Mouse (Mus musculus) liver, embryonic 13.5 days (tissue): ENCODE measurements around the gene Pagr1b. TPM values are rescaled to one million over a fixed set of nuclear protein-coding genes. Genes with fewer than 3 reads are reported as not detected.

Experiments used
- ATAC-seq: fragments of 200-750 bp; cut with Nextera tagmentation; 2 replicates; pipeline ENCODE4 v1.8.0; 2017; ENCODE audit warnings: low read depth, mild to moderate bottlenecking, moderate number of reproducible peaks, moderate library complexity
- DNase-seq: peaks from one replicate; pipeline ENCODE4 v3.0.0; 2022
- H3K27ac ChIP-seq: fragments of 300-500 bp; sonication (generic); 2 replicates; pipeline ENCODE4 v1.5.1; 2015; ENCODE audit warnings: moderate library complexity, mild to moderate bottlenecking, inconsistent platforms
- H3K27me3 ChIP-seq: fragments of 300-500 bp; sonication (generic); 2 replicates; pipeline ENCODE4 v1.6.1; 2015; ENCODE audit warnings: mild to moderate bottlenecking, inconsistent platforms
- H3K36me3 ChIP-seq: fragments of 300-500 bp; sonication (generic); 2 replicates; pipeline ENCODE4 v1.6.1; 2015; ENCODE audit warnings: mild to moderate bottlenecking, inconsistent platforms
- H3K4me1 ChIP-seq: fragments of 300-500 bp; sonication (generic); replicated peaks from 2 replicates; pipeline ENCODE4 v1.6.1; 2015; ENCODE audit warnings: inconsistent platforms
- H3K4me2 ChIP-seq: fragments of 300-500 bp; sonication (generic); 2 replicates; pipeline ENCODE4 v1.6.1; 2015; ENCODE audit warnings: inconsistent platforms, mild to moderate bottlenecking, moderate library complexity
- H3K4me3 ChIP-seq: fragments of 300-500 bp; sonication (generic); replicated peaks from 2 replicates; pipeline ENCODE4 v1.5.1; 2015; ENCODE audit warnings: mild to moderate bottlenecking, inconsistent platforms
- H3K9ac ChIP-seq: fragments of 300-500 bp; sonication (generic); 2 replicates; pipeline ENCODE4 v1.6.1; 2015; ENCODE audit warnings: mild to moderate bottlenecking, inconsistent platforms
- H3K9me3 ChIP-seq: fragments of 300-500 bp; sonication (generic); replicated peaks from 2 replicates; pipeline ENCODE4 v1.6.1; 2016; ENCODE audit warnings: inconsistent platforms
- WGBS: fragments of 180-500 bp; shearing (Covaris S2); methylation state at CpG from one replicate; pipeline ENCODE4 v1.1.7; 2015; ENCODE audit not compliant: insufficient replicate concordance; 5-methylcytosine and 5-hydroxymethylcytosine counted together
- polyA plus RNA-seq: library from polyadenylated mRNA; unstranded; fragments of >200 nt; fragmentation: Nextera tagmentation; extraction: Ambion mirVana; gene quantifications from 2 replicates; pipeline ENCODE4 v1.2.1, GENCODE M21; 2015

The Pagr1b gene
- polyA plus RNA-seq, 1 experiment from 2014 or later, result 0.27 TPM

DNA sequence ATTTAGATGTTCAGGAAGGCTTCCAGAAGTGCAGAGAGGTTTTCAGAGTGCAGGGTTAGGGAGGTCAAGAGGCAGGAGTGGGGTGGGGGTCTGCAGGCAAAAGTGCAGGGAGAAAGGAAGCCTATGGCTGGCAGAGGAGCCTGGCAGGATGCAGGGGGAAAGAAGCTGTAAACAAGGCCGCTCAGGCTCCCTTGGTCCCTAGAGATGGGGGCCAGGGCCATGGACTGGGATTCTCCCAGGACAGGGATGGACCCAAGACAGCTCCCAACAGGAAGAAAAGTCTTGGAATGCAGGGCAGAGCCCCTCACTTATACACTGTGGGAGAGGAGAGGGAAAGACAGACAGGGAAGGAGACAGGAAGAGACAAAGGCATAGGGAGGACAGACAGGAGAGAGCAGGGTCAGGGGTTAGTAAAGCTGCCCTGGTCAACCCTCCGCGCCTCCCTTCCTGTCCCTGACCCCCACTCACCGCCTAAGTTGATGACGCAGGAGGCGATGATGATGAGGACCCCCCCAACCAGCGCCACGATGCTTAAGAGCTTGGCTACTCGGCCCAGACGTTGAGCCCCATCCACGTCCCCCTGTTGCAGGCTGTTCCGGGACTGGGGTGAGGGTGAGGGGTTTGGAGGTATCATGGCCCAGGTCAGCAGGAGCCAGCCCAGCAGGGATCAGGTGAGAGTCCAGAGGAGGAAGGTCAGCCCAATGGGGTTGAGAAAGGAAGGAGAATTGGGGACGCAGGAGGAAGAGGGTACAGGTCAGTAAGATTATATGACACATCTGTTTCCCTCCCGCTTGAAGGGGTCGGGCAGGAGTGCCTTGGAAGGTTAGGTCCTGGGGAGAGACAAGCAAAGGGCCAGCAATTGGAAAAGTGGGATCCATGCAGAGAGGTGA is 2.4 kb upstream of the Pagr1b start:
- peak overlapping the region; percentile 48; the same call in 1 of the 2 replicates for H3K9ac ChIP-seq
- H3K4me3 ChIP-seq, result no peak overlapping the region
- no peaks in the 10 kb centered on the region for H3K9me3 ChIP-seq
- H3K4me2 ChIP-seq, result 0 out of 2 replicates have a peak overlapping the region, but pooled peaks have one; percentile 19
- H3K4me1 ChIP-seq, result peaks cover 85% of the 10 kb centered on the region
- DNase-seq (no peak), ATAC-seq (no peak)
- H3K36me3 ChIP-seq, result peaks cover 34% of the 10 kb centered on the region
- H3K27me3 ChIP-seq, result no peaks in the 10 kb centered on the region
- peak overlapping the region; percentile 56 for H3K27ac ChIP-seq
- WGBS, result 79% methylated on average over 15 of the region's 15 CpGs

DNA sequence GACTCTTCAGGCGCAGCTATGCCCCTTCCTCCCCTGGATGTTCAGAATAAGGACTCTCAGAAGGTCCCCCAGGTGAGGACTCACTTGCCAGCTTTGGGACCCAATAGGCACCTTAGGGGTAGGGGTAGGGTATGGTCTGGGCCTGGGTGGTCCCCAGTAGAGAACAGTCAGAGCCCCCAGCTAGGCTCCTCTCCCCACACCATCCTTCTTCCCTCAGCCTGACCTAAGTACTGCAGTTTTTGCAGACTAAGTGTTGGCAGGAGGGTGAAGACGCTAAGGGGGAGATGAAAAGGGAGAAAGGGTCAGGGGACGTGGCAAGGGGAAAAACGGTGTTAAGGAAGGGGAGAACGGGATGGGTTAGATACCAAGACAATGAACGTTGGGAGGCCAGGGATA is 1.7 kb upstream of the Pagr1b start:
- no peak overlapping the region for H3K4me3 ChIP-seq
- 0 out of 2 replicates have a peak overlapping the region, but pooled peaks have one; percentile 19 for H3K4me2 ChIP-seq
- no peaks in the 10 kb centered on the region for H3K27me3 ChIP-seq
- peaks cover 34% of the 10 kb centered on the region for H3K36me3 ChIP-seq
- peak overlapping the region; percentile 56 for H3K27ac ChIP-seq
- WGBS, result 57% methylated on average over 6 of the region's 6 CpGs
- H3K9ac ChIP-seq, result peak overlapping the region; percentile 48; the same call in 1 of the 2 replicates
- H3K4me1 ChIP-seq, result peaks cover 85% of the 10 kb centered on the region
- ATAC-seq (no peak), DNase-seq (no peak)
- H3K9me3 ChIP-seq, result no peaks in the 10 kb centered on the region

DNA sequence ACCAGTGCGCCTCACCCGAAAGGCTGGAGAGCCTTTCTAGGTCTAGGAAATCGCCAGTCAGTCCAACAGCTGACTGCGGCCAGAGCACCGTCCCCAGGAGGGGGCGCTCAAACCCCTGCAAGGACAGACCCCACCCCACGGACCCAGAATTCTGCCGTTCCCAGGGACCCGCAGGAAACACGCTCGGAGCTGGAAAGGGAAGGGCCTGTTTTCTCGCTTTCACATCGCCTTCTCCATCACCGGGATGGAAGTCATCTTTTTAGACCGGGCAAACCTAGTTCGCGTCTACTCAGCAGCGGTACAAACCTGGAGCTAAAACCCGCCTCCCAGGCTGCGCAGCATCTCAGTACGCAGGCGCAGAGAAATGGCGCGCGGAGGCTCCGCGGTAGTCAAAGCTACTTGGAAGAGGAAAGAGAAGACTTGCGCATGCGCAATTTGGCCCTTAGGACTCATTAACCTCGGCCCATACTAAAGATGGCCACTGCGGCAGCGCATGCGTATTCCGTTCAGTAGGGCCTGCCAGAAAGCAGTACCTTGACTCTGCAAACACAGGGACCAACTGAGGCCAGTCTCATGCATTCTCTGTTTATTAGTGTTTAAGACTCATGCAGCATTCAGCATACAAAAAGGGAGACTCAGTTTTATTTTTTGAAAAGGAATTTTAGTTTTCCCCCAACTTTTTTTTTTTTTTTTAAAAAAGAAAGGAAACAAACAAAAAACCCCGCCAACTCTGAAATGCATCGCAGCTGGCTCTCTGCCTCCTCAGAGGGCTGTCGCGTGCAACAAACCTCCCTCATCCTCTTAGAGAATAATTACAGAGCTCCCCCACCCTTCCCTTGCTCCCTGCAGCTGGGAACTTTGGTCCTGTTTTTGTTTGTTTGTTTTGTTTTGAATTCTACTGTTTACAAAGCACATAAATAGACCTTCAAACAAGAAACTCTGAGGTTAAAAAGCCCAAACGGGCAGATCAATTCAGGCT is 976 bp upstream of the Pagr1b start, which contains the start of gene Pagr1a:
Gene Pagr1a (minus strand): TSS at position 382 of the 979 bp plus-strand sequence.
- ATAC-seq (peak; percentile 81), DNase-seq (peak; percentile 97)
- WGBS, result 5% methylated on average over 39 of the region's 39 CpGs
- Histone ChIP-seq H3K27me3 (no peaks in the 10 kb centered on the region), H3K9ac (peak within 1 kb of the TSS; percentile 94), H3K4me1 (peaks cover 84% of the 10 kb centered on the region), H3K36me3 (peaks cover 32% of the 10 kb centered on the region), H3K27ac (peak within 1 kb of the TSS; percentile 93), H3K4me2 (peak within 1 kb of the TSS; percentile 95), H3K9me3 (no peaks in the 10 kb centered on the region), H3K4me3 (peak within 1 kb of the TSS; percentile 86)

DNA sequence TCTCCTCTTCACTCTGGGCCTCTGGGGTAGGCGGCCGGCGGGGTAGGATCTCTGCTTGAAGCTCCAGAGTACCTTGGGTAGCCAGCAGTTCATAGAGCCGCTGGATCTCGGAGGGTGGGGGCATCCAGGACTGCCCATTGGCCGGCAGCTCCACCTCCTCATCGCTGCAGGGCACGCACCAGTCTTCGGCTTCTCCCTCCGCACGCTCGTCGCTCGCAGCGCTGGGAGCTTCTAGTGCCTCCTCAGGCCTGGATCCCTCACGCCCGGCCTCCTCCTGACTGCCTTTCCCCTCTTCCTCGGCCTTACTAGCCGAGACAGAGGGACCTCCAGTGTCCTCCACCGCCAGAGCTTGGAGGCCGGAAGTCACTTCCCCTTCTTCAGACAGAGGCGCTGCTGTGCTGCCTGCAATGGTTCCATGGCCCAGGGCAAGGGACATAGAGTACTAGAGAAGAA is 228 bp upstream of the Pagr1b start:
- Histone ChIP-seq H3K9me3 (no peaks in the 10 kb centered on the region), H3K4me1 (peaks cover 83% of the 10 kb centered on the region), H3K36me3 (peaks cover 24% of the 10 kb centered on the region), H3K9ac (peak overlapping the region; percentile 94), H3K4me3 (peak overlapping the region; percentile 86), H3K4me2 (peak overlapping the region; percentile 95), H3K27ac (peak overlapping the region; percentile 93), H3K27me3 (no peaks in the 10 kb centered on the region)
- peak; percentile 66 for DNase-seq
- peak; percentile 69 for ATAC-seq
- 0% methylated on average over 22 of the region's 22 CpGs for WGBS

DNA sequence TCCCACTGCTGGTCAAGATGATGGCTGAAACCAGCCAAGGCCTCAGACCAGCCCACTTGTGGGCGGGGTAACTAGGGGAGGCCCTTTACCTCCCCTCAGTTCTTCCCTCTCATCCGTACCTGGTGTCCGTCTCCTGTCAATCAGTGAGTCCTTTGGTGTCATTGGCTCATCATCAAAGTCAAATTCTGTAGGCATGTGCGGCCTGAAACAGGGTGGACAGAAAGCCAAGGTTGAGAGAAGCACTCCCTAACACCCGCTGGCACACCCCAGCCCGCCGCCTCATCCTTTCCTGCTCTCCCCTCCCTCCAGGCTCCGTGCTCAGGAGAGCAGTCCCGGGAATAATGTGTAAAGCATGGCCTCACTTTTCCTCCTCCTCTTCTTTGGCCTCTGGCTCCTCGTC is 203 bp downstream of the Pagr1b start:
- H3K4me1 ChIP-seq, result peaks cover 82% of the 10 kb centered on the region

DNA sequence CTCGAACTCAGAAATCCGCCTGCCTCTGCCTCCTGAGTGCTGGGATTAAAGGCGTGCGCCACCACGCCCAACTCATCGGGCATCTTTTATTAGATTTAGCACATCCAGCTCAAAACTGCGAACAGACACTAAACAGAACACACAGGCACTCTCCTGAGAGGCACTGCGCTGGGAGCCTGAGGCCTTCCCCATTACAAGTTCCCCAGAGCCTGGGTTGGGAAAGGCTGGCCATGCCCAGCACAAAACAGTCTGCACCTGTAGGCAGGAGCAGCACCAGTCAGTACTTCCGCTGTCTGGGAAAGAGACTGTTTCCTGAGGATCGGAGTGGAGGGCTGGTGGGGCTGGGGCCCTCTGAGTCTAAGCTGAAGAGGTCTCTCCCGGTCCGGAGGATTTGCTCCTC is 1.3 kb downstream of the Pagr1b start:
- no peak for ATAC-seq
- no peaks in the 10 kb centered on the region for H3K27me3 ChIP-seq
- peak overlapping the region; percentile 95 for H3K4me2 ChIP-seq
- H3K27ac ChIP-seq, result peak overlapping the region; percentile 93
- H3K9ac ChIP-seq, result peak overlapping the region; percentile 94
- no peak for DNase-seq
- H3K9me3 ChIP-seq, result no peaks in the 10 kb centered on the region
- H3K4me3 ChIP-seq, result peak overlapping the region; percentile 86; the same call in 1 of the 2 replicates
- peaks cover 81% of the 10 kb centered on the region for H3K4me1 ChIP-seq
- H3K36me3 ChIP-seq, result peaks cover 24% of the 10 kb centered on the region
- 86% methylated on average over 12 of the region's 12 CpGs for WGBS

More for the DNA sequence above, 203 bp downstream of the Pagr1b start:
- peak overlapping the region; percentile 86 for H3K4me3 ChIP-seq
- peak; percentile 66 for DNase-seq
- peaks cover 24% of the 10 kb centered on the region for H3K36me3 ChIP-seq
- peak; percentile 52 for ATAC-seq
- WGBS, result 3% methylated on average over 10 of the region's 10 CpGs
- peak overlapping the region; percentile 94 for H3K9ac ChIP-seq
- peak overlapping the region; percentile 93 for H3K27ac ChIP-seq
- H3K4me2 ChIP-seq, result peak overlapping the region; percentile 95
- H3K27me3 ChIP-seq, result no peaks in the 10 kb centered on the region
- H3K9me3 ChIP-seq, result no peaks in the 10 kb centered on the region

DNA sequence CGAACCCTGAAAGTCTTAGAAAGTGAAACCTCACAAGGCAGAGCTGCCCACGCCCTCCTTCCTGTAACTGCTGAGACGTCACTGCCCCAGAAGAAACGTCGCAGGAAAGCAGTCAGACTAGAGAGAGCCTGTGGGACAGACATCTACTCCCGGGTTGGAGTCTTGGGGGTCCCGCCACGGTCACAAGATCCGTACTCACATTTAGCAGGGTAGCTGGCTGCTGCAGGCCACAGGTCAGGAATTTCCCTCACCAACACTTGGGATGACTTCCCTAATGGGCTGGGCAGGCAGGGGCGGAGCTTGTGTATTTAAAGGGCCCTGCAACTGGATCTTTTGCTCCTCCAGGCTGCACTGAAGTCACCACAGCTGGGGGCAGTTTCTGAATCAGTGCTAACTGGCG is 2.0 kb downstream of the Pagr1b start, which contains the start of gene Mvp:
Gene Mvp (minus strand): TSS at position 302 of the 400 bp plus-strand sequence.
- peak within 1 kb of the TSS; percentile 86 for H3K4me3 ChIP-seq
- peaks cover 85% of the 10 kb centered on the region for H3K4me1 ChIP-seq
- H3K9ac ChIP-seq, result peak within 1 kb of the TSS; percentile 94
- 24% methylated on average over 11 of the region's 11 CpGs for WGBS
- peak within 1 kb of the TSS; percentile 95 for H3K4me2 ChIP-seq
- DNase-seq (peak; percentile 48), ATAC-seq (no peak)
- H3K9me3 ChIP-seq, result no peaks in the 10 kb centered on the region
- H3K27ac ChIP-seq, result peak within 1 kb of the TSS; percentile 93
- peaks cover 24% of the 10 kb centered on the region for H3K36me3 ChIP-seq
- no peaks in the 10 kb centered on the region for H3K27me3 ChIP-seq

DNA sequence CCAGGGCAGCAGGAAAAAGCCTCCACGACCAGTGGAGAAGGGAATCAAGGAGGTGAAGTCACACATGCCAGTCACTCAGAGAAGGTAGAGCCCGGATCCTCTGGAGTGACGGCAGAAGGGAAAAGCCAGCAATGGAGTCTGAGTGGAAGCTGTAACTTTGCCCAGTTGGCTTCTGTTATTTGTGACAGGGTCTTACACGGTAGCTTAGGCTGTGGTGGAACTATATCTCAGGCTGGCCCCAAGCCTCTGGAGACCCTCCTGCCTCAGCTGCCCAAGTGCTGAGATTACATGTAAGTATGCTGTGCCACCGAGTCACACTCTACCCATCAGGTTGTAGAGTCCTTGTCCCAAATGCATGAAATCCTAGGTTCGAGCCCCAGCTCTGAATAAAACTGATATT is 2.9 kb downstream of the Pagr1b start:
- H3K4me1 ChIP-seq, result peaks cover 86% of the 10 kb centered on the region
- no peak for ATAC-seq
- peak overlapping the region; percentile 95 for H3K4me2 ChIP-seq
- peak overlapping the region; percentile 73; the same call in 1 of the 2 replicates for H3K9ac ChIP-seq
- no peak overlapping the region for H3K27ac ChIP-seq
- H3K4me3 ChIP-seq, result peak overlapping the region; percentile 86; the same call in 1 of the 2 replicates
- peaks cover 24% of the 10 kb centered on the region for H3K36me3 ChIP-seq
- no peak for DNase-seq
- WGBS, result 81% methylated on average over 6 of the region's 6 CpGs
- no peaks in the 10 kb centered on the region for H3K9me3 ChIP-seq
- H3K27me3 ChIP-seq, result no peaks in the 10 kb centered on the region

DNA sequence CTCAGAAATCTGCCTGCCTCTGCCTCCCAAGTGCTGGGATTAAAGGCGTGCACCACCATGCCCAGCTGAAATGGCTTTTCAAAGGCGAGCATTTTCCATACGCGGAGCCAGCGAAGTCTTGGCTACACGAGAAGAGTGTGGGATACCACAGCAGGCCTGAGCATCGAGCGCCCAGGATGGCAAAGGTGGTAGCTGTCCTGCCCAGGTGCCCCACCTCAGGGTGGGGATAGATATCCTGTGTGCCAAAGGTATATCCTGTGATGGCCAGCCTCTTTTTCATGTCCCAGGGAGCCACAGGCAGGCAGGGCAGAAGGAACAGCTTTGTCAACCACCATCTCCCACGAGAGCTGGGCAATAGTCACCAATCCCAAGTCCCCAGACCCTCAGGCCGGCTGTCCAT is 3.4 kb downstream of the Pagr1b start:
- 89% methylated on average over 10 of the region's 10 CpGs for WGBS
- DNase-seq (no peak), ATAC-seq (no peak)
- Histone ChIP-seq H3K9me3 (no peaks in the 10 kb centered on the region), H3K4me1 (peaks cover 86% of the 10 kb centered on the region), H3K4me3 (no peak overlapping the region), H3K36me3 (peaks cover 24% of the 10 kb centered on the region), H3K4me2 (no peak overlapping the region), H3K27ac (no peak overlapping the region), H3K27me3 (no peaks in the 10 kb centered on the region), H3K9ac (no peak overlapping the region)

DNA sequence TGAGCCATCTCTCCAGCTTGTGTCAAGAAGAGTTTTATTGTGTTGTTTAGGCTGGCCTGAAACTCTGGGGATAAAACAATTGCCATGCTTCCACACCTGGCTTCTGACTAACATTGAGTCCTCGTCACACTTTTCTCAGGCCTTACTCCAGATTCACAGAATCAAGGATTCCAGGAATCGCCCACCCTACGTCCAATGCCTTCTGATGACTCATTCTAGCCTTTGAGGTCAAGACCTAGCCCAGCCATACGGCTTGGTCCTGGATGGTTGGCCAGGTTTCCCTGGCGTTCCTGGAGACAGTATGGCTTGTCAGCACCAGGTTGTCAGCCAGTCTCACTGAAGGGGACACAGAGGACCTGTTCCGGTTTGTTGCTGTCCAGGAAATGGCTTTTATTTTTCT is 3.9 kb downstream of the Pagr1b start:
- WGBS, result 72% methylated on average over 6 of the region's 6 CpGs
- H3K9ac ChIP-seq, result no peak overlapping the region
- no peak for DNase-seq
- H3K36me3 ChIP-seq, result peaks cover 24% of the 10 kb centered on the region
- H3K9me3 ChIP-seq, result no peaks in the 10 kb centered on the region
- no peak overlapping the region for H3K4me3 ChIP-seq
- ATAC-seq, result no peak
- H3K27ac ChIP-seq, result 0 out of 2 replicates have a peak overlapping the region, but pooled peaks have one; percentile 32
- peaks cover 86% of the 10 kb centered on the region for H3K4me1 ChIP-seq
- H3K4me2 ChIP-seq, result no peak overlapping the region
- H3K27me3 ChIP-seq, result no peaks in the 10 kb centered on the region
